Mouse (Mus musculus): ENCODE results near the gene Ccdc18.

DNA sequence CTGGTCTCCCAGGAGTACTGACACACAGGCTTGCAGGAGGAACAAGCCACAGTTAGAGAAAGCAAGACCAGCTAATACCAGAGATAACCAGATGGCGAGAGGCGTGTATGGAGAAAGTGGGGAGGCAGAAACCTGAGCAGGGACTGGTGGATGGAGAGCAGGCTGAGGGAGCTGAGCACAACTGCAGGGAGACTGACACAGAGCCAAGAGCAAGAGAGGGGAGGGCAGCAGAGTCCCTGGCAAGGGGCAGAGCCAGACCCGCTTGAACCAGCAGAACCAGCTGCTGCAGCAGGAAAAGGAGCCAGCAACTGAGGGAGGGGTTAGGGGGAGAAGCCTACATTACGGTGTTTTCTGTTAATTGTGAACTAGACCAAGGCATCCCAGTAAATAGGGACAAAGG, 130.0 kb downstream of the Ccdc18 start:
- TF ChIP-seq CTCF (IDR thresholded peaks at IDR 0.05; ENCODE audit: borderline replicate concordance, insufficient read depth, low read length) = no peak
- TF ChIP-seq POLR2A (IDR thresholded peaks at IDR 0.05; ENCODE audit: low read depth, low read length) = no peak
